Mouse (Mus musculus): ENCODE results near the gene Lrig2.

- TF ChIP-seq POLR2A (IDR thresholded peaks at IDR 0.05; ENCODE audit: insufficient read length, low read depth) (no peak), REST (IDR thresholded peaks at IDR 0.05; ENCODE audit: insufficient read depth, insufficient read length) (no peak), CEBPB (IDR thresholded peaks at IDR 0.05; ENCODE audit: insufficient read depth, poor library complexity, severe bottlenecking) (no peak), TCF3 (IDR thresholded peaks at IDR 0.05; ENCODE audit: insufficient read length, low read depth) (no peak), USF1 (IDR thresholded peaks at IDR 0.05; ENCODE audit: low read depth) (no peak), MAX (IDR thresholded peaks at IDR 0.05; ENCODE audit: low read depth) (no peak), MYOG (IDR thresholded peaks at IDR 0.05; ENCODE audit: control insufficient read depth in 1 of 3, insufficient read depth in 1 of 3, insufficient read length in 2 of 3, low read depth in 2 of 3) (no peak), E2F4 (IDR thresholded peaks at IDR 0.05; ENCODE audit: insufficient read depth) (no peak)
Observed at GRCm38 (mm10) chr3:104526115-104526882, 14.6 kb upstream of the Lrig2 start.

Measured in myocyte (in vitro differentiated cells).